Mouse (Mus musculus): ENCODE measurements around the gene Snx25. TPM values are rescaled to one million over a fixed set of nuclear protein-coding genes. Genes with fewer than 3 reads are reported as not detected.
"Not testable (repeated sequence)": the region's sequence is repeated elsewhere in the genome, so short reads cannot be mapped to it uniquely, and the experiment has no call there.

Gene Snx25
- polyA plus RNA-seq, 1 experiment, result 6.8 TPM

DNA sequence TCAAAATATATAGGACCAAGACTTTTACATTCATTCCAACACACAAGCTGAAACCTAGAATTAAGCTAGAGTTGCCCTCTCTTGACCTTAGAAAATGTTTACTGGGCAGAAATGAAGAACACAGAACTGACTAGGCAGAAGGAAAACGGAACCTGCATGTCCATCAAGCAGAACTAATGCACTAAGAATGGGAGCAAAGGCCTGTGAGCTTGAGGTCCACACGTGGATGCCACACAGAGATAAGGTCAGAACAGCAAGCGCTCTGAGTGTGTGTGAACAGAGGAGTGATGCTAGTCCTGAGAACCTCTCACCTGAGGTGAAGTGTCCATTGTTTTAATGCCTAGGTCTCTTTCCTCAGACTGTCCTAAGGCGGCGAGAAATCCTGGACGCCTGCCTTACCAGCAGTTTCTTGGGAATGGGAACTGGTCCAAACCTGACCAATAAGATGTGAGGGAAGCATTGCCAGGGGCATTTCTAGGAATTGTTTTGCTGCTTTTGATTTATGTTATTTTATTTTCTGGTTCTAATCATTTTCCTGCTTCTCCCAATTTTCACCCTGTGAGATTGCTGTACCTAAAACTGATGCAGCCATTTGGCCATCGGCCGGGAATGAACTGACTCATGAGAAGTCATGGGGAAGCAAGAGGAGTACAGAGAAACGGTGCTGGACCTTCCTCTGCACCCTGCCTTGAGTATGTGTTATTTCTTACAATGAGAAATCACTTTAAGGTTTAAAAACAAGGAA, 11.4 kb downstream of the Snx25 start:
- DNase-seq (ENCODE audit: low read depth, low spot score), result no peak

DNA sequence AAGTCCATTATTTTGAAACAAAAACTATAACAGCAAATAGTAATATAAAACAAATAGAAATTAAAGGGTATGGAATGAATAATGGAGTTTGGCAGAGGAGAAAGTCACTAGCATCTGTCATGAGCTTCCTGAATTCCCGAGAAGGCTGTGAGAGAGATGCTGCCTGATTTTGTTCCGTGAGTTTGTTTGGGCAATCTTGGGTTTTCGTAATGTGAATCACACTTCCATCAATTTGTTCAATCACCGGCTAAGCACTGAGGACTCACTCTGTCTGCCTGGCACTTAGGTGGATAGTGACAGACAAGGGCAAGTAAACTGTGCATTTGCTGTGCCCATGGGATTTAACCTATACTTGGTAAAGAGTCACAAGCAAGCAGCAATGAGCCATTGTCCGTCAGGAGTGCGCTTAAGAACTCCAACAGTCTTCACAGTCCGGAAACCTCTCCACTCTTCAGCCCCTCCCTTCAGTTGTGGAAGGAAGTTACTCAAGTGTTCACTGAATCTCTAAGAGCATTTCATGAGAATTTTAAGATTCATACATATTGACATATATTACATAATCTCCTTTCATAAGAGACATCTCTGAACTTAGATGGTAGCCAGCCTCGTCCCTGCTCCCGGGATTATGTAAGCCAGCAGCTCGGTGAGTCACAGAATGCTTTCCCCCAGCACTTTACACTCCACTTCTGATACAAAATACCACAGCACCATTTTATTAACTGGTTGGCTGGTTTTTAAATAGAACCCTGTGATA, 13.9 kb downstream of the Snx25 start:
- 80% methylated on average over 10 of the region's 10 CpGs for WGBS

More for the DNA sequence above, 11.4 kb downstream of the Snx25 start:
- 81% methylated on average over 9 of the region's 9 CpGs for WGBS

DNA sequence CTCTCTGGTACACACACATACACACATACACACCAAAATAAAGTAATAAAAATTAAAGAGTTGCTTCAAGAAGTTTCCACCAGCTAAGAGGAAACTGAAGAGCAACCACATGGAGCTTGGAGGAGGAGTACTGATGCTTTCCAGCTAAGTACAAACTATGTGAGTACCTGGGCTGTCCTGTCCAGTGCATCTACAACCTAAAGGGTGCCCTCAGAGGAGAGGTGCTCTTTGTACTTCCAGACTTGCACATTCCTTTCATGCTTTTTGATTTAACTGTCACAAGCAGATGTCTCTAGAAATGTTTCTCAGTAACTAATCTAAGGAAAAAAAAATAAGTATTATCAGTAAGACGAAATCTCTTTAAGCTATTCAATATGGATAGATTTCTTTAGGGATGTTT, 14.6 kb downstream of the Snx25 start:
- 96% methylated on average over 1 of the region's 1 CpGs for WGBS
- DNase-seq (ENCODE audit: low read depth, low spot score), result no peak

More for the DNA sequence above, 13.9 kb downstream of the Snx25 start:
- no peak for DNase-seq (ENCODE audit: low read depth, low spot score)

DNA sequence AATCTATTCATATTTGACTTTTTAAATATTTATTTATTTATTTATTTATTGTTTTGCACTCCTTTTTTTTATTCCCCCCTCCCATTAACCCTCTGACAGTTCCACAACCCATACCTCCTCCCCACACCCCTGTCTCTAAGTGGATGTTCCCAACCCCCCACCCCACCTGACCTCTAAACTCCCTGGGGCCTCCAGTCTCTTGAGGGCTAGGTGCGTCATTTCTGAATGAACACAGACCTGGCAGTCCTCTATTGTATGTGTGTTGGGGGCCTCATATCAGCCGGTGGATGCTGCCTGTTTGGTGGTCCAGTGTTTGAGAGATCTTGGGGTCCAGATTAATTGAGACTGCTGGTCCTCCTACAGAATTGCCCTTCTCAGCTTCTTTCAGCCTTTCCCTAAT, 16.4 kb downstream of the Snx25 start:
- DNase-seq (ENCODE audit: low read depth, low spot score), result not testable (repeated sequence)
- WGBS, result 88% methylated on average over 2 of the region's 2 CpGs

DNA sequence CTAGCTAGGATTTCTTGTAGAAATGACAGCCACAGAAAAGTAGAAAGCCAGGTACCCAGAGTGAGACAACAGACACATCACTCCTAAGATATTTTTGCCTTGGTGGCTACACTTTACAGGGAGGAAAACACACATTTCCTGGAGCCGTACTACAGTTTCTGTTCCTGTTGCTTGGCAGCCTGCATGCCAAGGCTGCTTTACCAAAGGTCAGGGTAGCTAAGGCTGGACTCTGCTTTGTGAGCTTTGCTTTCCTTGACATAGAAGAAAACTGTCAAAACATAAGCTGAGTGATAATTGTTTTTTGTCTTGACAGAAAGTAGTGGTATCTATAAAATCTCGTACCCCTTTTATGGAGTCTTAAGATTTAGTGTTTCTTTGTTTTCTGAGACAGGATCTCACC, 21.5 kb downstream of the Snx25 start:
- no peak for DNase-seq (ENCODE audit: low read depth, low spot score)
- 34% methylated on average over 2 of the region's 2 CpGs for WGBS

DNA sequence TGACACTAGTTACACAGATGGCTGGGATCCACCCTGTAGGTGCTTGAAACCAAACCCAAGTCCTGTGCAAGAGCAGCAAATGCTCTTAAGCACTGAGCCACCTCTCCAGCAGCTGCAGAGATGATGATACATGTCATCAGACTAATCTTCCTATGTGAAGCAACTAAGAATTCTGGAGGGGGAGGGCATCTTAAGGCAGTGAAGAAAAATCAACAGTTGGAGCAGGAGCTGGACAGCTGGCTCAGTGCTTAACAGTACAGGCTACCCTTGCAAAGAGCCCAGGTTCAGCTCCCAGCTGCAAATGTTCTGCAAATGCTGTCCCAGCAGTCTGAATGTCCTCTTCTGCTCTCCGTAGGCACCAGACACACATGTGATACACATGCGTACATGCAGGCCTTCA, 29.5 kb downstream of the Snx25 start:
- DNase-seq (ENCODE audit: low read depth, low spot score), result no peak
- 90% methylated on average over 2 of the region's 2 CpGs for WGBS

DNA sequence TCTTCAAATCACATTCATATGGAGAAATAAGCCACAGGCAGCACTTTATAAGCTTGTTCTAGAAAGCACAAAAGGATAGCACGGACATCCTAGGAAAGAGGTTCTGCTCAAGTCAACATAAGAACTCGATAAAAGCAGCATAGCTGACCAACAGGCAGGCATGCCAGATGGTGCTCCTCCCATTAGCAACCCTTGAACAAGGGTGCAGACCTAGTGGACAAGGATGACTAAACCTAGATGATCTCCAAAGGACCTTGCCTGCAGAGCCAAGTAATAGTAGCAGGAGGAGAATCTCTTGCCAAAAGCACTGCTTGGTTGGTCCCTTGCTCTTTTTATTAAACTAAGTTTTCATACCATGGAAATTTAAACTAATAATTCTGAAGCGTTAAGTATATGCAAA, 32.8 kb downstream of the Snx25 start:
- no peak for DNase-seq (ENCODE audit: low read depth, low spot score)
- WGBS, result 93% methylated on average over 3 of the region's 3 CpGs

DNA sequence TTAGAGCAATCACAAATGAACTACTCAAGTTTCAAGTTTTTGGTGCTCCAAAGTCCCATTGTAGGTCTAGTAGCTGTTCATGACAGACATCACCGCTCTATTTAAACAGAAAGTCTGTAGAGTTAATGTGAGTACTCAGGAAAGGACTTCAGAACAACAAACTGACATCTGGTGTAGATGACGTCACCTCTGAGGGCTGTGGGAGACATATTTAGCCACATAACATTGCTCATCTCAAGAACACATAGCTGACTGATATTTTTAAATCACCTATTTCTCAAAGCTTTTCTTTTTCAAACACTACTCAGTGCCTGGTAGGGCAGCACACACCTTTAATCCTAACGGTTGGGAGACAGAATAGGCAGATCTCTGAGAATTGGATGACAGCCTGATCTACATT, 34.8 kb downstream of the Snx25 start:
- DNase-seq (ENCODE audit: low read depth, low spot score), result no peak
- 80% methylated on average over 3 of the region's 3 CpGs for WGBS

DNA sequence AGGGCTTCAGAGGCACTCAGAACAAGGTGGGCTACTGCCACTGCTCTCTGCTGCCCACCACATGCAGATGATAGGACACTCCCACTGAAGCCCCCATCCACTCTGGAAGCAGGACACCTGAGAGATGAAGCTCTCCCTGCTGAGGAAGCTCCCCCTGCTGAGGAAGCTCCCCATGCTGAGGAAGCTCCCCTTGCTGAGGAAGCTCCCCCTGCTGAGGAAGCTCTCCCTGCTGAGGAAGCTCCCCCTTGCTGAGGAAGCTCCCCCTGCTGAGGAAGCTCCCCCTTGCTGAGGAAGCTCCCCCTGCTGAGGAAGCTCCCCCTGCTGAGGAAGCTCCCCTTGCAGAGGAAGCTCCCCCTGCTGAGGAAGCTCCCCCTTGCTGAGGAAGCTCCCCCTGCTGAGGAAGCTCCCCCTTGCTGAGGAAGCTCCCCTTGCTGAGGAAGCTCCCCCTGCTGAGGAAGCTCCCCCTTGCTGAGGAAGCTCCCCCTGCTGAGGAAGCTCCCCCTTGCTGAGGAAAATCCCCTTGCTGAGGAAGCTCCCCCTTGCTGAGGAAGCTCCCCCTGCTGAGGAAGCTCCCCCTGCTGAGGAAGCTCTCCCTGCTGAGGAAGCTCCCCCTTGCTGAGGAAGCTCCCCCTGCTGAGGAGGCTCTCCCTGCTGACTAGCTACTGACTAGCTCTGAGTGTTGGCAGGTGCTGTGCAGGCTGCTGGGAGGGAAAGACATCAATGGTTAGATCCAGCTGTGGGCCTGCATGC, 38.4 kb downstream of the Snx25 start:
- DNase-seq (ENCODE audit: low read depth, low spot score), result not testable (repeated sequence)

DNA sequence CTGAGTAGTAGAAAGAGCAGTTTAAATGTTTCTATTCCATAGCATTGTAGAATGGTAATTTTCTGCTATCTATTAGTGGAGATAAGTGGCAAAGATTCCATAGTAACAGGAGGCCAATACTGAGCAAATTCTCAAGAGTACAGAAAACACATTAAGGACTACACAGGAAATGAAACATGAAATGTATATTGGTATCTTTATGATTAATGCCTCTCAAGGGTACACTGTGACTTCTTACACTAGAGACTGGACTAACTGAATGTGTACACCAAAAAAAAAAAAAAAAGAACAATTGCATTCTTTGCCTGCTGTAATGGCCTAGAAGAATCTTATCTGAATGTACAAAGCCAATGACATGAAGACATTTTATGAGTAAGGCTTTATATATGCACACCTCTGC, 44.3 kb downstream of the Snx25 start:
- no peak for DNase-seq (ENCODE audit: low read depth, low spot score)

DNA sequence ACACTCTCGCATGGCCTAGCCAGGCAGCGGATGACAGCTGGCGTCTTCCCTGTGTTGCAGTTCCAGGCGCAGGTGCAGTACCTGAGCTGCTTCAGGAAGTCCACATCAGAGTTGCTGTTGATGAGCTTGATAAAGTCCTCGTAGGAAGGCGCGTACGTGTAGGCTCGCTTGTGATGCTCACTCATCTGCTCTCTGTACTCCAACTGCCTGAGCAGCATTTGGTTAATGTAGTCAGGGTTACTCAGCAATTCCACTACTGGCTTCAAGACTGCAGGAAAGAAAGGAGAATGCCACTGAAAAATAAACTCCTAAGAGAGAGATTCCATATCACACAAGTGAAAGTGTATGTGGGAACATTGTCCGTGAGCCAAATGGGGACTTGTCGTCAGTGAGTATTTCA, 48.5 kb downstream of the Snx25 start:
- WGBS, result 94% methylated on average over 11 of the region's 11 CpGs
- DNase-seq (ENCODE audit: low read depth, low spot score), result no peak

DNA sequence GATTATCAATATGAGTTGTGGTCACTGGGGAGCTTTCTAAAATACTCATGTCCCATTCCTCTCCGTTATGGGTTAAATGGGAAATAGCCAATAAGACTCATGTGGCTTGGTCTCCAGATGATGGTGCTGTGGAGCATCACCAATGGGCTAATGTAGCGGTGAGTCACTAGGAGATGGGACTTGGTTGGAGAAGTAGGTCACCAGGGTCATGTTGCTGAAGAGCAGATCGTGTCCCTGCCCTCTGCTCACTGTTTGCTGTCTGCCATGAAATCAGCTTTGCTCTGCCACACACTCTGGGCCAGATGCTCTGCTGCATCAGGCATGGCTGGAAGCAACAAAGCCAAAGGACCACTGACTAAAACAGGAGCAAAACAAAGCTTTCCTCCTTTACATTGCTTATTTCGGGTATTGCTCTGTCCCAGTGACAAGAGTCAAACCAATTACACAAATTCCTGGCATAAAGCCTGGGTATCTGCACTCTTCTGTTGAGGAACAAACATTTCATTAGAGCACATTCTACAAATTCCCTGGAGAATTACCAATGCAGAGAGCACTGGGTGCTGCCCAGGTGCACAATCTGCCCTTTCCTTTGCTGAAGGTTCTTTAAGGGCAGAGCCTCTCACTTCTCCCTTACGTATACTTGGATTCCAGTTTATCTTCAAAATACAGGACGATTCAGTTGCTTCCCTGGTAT, 59.1 kb downstream of the Snx25 start:
- 73% methylated on average over 6 of the region's 6 CpGs for WGBS
- no peak for DNase-seq (ENCODE audit: low read depth, low spot score)

DNA sequence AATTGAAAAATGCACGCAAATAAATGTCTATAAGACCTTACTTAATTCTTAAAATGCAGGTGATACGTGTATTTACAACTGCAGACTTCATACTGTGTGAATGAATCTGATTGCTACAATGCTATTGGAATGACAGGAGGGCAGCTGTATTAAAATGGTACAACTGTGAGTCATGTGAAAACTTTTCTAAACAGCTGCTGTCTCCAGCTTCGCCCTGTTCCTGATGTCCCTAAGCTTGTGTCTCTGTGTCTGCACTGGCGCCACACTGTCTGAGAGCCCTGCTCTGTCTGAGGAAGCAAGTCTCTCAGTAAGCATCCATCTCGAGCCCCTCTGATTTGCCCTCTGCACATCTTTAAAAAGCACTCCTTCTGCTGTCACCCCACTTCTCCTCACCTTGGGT, 68.8 kb downstream of the Snx25 start:
- WGBS, result 82% methylated on average over 5 of the region's 5 CpGs
- DNase-seq (ENCODE audit: low read depth, low spot score), result no peak

DNA sequence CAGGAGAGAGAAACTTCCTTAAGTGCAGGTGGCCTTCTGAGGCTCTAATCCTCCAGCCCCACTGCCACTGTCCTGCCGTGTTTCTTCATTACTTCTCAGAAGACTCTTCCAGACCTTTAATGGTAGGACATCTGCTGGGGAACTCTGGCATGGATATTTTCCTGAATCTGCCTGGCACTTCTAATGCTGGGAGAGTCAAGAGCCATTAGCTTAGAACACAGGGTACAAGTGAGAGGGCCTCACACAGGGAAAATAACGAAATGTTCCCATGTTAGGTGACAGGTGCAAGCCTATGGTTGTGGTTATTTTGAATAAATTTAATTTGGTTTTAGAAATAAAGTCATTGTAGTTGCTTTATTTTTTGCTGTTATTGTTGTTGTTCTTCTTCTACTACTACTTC, 70.9 kb downstream of the Snx25 start:
- no peak for DNase-seq (ENCODE audit: low read depth, low spot score)
- WGBS, result 76% methylated on average over 2 of the region's 2 CpGs

DNA sequence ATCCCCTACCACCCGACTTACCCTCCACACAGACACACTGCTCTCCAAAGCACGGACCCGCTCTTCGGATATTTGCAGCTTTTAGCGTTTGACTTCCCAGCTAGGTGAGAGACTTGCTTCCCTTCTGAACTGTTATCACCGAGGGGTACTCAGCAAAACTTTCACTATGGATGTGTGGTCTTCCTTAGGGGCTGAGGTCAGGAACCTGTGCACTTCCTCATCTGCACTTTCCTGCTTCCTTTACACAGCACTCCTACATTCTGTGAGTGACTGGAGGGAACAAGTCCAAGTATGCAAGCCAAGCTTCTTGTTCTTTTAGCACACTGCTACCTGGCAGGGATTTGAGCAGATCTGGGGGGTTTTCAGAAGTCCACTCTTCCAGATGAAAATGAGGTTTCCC, 73.1 kb downstream of the Snx25 start:
- DNase-seq (ENCODE audit: low read depth, low spot score), result no peak
- WGBS, result 81% methylated on average over 6 of the region's 6 CpGs

DNA sequence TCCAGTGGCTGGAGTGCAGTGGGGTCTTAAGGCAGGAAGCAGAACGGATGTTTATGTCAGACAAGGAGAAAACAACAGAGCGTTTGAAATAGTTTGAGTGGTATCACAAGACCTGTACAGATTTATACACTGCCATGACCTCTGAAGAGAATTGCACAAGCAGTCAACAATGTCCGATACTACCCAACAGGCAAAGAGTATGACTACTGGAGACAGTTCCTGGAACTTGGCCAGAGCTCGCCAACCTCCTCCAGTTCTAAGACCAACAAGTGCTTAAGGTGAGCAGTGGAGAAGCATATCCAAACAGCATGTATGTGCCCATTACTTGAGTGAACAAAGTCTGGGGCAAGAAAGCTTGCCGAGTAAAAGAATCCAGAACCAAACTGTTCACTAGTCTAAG, 76.7 kb downstream of the Snx25 start:
- DNase-seq (ENCODE audit: low read depth, low spot score), result no peak
- 94% methylated on average over 5 of the region's 5 CpGs for WGBS

DNA sequence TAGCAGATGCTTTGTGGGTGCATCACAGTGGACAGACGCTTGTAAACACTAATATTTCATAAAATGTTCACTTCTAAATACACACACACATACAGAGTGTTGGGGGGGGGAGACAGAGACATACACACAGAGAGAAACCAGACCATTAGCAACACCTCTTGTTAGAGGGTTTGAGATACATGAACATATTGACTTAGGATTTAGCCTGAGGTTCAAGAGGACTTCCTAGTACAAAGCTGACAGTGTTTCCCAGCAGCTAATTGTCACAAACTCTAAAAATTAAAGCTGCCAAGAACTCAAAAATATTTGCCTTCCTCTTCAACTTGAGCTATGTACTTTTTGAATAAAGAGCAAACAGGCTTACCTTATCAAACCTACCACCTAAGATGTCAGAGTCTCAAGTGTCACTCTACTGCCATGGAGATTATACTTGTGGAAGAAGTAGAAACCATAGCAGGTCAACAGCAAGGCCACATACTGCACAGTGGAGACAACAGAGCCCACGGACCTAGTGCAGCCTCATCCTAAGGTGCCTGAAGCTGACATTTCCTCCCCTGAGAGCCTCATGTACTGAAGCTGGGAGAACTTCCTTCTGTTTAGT, 78.3 kb downstream of the Snx25 start:
- no peak for DNase-seq (ENCODE audit: low read depth, low spot score)
- 71% methylated on average over 2 of the region's 2 CpGs for WGBS

DNA sequence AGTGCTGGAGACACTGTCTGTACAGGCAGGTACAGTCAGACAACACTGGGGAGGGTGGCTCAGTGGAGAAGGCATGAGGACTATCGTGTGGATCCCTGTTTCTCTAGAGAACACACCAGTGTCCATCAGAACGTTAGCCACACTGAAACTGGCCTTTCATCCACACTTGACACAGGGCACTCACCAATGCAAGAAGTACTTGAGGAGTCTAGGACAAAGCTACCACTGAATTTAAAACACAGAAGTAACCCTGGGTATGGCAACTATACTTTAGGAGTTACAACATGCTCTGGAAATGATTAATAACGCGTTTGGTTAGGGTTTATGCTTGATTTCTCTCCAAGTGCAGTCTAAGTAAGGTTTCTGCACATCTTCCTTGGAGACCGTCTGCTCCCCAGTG, 79.2 kb downstream of the Snx25 start:
- 92% methylated on average over 5 of the region's 5 CpGs for WGBS
- no peak for DNase-seq (ENCODE audit: low read depth, low spot score)

DNA sequence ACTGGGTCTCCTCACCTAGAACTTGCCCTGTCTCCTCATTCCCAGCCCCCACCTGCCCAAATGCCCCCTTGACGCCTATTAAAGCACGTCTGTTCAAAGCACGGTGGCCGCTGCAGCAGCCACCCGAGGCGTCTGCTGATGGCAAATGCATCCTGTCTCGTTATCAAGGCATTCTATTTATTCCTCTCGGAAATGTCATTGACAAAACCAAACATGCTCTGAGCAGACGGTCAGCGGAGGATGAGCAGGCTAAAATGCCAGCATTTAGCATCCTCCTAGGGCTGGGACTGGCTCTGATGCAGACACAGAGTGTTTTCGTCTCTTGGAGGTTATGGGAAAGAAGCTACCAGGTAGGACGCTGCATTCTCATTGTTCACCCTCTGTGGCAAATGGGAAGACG, 111.7 kb downstream of the Snx25 start:
- no peak for DNase-seq (ENCODE audit: low read depth, low spot score)
- 90% methylated on average over 13 of the region's 13 CpGs for WGBS

DNA sequence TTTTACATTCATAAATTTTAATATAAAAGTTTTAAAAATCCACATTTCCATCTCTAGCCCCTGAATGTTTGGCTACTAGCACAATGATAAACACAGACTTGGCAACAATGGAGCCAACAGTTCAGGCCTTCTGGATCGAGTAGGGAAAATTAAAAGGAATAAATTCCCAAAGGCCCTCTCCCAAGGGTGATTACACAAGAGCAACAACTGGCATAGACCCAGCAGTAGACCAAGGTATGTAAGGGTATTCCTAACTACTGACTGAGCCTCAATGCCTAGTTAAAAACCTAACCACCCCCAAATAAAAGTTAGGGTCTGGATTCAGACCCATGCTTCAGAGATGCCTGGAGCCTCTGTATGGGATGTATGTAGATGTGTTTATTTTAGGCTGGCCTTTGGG, 112.3 kb downstream of the Snx25 start:
- WGBS, result 43% methylated on average over 1 of the region's 1 CpGs

More for the DNA sequence above, 112.3 kb downstream of the Snx25 start:
- no peak for DNase-seq (ENCODE audit: low read depth, low spot score)

Data from large intestine, adult 2 months (tissue).